Mouse (Mus musculus) forelimb bud, embryonic 11.5 days (tissue): ENCODE results near the gene Tom1.
A peak's percentile ranks its signal among the peaks of the same experiment; 100 is the strongest.

ENCODE experiments used
- DNase-seq: peaks from one replicate; pipeline ENCODE4 v3.0.0-alpha.2; 2012; ENCODE audit warnings: low read depth, low spot score

Gene Tom1

GRCm38 (mm10) chr8:75042171-75042570, 8.7 kb downstream of the Tom1 start:
- no peak for DNase-seq

GRCm38 (mm10) chr8:75042974-75043373, 9.5 kb downstream of the Tom1 start:
- no peak for DNase-seq

DNA sequence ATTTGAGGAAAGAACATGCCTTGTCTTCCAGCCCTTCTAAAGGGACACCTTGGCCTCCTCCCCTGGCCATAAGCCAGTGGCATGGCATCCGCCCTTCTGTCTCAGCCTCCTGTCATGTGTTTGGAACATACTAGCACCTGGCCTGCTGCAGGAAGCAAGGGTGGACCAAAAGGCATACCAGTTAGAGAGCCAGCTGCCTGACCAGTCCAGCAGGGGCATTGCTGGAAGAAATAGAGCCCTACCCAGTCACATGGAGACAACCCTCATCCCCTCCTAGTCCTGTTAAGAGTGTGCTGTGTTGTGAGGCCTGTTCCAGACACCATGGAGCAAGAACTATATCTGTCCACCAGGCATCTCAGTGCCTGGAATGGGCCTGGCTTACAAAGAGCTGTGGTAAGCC, 12.8 kb downstream of the Tom1 start:
- no peak for DNase-seq

DNA sequence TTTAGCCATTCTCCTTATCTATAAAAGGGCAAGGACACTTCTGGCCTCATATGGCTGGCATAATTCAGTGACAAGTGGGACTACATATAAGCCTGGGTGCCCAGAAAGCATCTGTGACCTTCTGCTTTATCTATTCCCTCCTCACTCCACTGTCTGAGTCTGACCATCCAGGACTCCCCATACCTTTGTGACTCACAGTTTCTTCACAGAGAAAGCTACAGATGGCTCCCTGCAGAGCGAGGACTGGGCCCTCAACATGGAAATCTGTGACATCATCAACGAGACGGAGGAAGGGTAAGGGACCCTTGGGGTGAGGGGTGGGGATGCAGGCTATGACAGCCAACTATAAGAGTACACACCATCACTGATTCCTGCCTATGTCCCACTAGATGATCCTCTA, 14.3 kb downstream of the Tom1 start:
- DNase-seq: no peak

- no peak for DNase-seq
These were observed 19.8 kb downstream of the Tom1 start for GRCm38 (mm10) chr8:75053342-75053741.

GRCm38 (mm10) chr8:75055673-75056072, 22.2 kb downstream of the Tom1 start:
- no peak for DNase-seq

- no peak for DNase-seq
These were observed 26.5 kb downstream of the Tom1 start for GRCm38 (mm10) chr8:75060022-75060421.

DNA sequence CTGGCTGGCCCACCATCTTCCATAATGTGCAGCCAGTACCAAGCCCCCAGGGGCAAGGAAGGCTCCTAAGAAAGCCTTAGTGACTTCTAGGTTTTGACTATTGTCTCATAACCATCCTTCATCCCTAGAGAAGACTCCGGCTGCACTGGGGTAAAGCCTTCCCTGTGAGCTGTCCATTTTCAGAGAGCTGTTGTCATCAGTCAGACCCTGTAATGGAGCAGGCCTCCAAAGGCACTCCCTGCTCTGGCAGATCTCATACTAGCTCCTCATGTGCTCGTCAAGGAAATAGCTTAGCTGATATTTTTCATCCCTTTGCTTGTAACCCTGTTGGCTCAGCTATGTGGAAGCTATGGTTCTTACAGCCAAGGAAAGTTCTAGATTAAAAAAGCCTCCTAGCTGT, 27.3 kb downstream of the Tom1 start:
- DNase-seq: no peak

DNA sequence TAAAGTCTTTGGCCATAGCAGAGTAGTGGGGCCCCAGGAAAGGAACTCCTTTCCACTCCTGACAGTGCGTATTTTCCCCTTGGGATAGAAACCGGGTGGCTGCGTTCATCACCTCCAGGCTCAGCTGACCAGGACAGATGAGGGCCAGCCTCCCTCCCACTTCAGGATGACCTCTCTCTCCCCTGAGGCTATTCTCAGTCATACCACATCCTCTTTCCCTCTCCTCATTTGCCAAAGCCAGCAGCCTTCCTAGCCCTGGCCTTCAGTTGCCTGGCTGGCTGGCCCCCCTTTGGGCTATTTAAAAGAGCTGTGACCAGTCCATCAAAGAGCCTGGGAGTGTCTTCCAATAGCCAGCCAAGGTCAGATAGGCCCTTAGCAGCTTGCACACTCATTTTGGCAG, 29.8 kb downstream of the Tom1 start:
- DNase-seq: no peak

DNA sequence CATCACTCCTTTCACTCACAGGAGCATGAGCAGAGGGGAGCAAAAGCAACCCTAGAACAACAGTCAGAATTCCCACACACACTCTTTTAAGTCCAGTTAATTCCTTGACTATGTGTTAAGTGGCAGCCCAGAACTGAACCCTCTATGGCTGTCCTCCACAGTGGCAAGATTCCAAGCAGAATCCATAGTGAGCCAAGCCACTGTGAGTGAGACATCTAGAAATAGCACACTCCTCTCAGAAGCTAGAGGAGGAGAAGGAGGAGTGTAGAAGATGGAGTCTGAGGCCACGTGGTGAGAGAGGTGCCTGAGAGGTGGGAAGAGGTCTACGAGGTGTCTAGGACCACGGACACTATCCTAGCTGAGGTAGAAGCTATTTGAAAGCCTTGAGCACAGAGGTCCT, 31.3 kb downstream of the Tom1 start:
- no peak for DNase-seq

DNA sequence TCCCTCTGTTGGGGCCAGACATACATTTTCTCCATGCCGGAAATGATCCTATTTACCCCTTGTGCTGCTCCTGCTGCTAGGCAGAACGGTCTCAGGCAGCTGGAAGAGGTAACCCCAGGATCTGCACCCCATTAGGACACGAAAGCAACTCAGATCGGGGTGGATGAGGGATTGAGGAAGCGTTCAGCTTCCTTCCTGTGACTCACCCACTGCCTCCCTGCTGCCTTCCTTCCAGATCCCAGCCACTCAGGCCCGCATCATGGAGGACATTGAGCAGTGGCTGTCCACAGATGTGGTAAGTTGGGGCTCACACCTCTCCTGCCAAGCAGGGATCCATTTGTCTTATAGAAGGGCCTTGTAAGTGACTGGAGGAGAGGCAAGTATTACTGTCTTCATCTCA, 33.8 kb downstream of the Tom1 start:
- no peak for DNase-seq

- no peak for DNase-seq
These were observed 36.8 kb downstream of the Tom1 start for GRCm38 (mm10) chr8:75070297-75070696.

GRCm38 (mm10) chr8:75071627-75072346, 38.3 kb downstream of the Tom1 start:
- DNase-seq: peak; percentile 85

- DNase-seq: no peak
These were observed 41.4 kb downstream of the Tom1 start for GRCm38 (mm10) chr8:75074876-75075275.

DNA sequence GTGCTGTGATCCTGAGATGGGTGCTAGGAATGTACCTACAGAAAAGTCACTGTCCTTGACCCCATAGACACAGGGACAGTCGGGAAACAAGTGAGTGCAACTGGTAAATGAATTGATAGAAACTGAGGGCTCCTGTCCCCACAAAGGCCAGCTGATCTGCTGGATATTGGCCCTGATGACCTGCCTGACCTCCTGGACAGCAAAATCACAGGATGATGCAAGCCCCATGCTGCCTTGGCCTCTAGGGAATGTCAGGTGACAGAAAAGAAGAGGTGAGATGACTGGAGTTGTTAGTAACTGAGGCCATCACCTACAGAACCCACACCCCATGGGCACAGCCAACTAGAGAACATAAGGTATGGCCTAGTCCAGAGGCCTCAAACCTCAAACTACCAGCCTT, 44.7 kb downstream of the Tom1 start:
- no peak for DNase-seq

GRCm38 (mm10) chr8:75078851-75079250, 45.3 kb downstream of the Tom1 start:
- no peak for DNase-seq

DNA sequence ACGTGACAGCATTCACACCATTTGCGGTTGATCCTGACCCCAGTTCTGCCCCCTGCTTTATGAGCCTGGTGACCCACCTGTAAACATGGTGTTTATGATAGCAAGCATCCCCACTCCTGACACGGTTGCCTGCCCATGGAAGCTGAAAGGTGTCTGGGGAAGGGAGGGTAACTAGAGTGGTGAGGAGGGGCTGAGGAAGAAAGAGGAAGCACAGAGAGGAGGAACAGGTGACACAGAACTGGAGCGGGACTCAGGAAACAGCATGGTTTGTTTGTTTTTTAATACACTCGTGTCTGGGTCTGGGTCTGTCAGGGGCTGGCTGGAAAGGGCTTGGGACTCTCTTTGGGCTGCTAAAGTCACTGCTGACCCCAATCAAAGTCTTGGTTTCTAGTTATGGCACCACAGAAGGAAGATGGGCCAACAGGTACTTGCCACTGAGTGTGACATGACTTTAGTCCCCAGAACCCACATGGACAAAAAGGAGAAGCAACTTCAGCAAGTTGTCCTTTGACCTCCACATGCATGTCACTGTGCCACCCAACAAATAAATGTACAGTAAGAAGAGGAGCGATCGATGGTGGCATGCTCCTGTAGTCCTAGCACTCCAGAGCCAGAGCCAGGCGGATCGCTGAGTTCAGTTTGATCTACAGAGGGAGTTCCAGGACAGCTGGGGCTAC, 48.0 kb downstream of the Tom1 start:
- DNase-seq: no peak

DNA sequence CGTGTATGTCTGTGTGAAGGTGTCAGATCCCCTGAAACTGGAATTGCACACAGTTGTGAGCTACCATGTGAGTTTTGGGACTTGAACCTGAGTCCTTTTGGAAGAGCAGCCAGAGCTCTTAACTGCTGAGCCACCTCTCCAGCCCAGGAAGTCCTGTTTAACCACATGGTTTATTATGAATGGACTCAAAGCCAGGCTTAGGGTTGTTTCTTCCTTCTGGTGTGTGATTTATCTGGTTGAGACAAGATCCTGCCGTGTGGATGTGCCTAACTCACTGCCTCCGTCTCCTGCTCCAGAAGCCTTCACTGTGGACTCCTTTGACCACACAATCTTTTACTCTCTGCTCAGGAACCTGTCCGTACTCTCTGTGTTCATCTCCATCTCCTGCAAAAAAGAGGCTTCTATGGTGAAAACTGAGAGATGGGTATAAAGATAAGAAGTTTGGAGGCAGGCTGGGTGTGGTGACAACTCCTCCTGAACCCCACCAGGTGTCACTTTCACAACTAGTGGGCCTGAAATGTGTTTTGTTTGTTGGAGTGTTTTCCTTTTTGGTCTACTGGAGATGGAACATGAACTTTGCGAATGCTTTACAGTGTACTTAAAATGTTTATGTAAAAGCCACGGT, 48.8 kb downstream of the Tom1 start:
- no peak for DNase-seq

GRCm38 (mm10) chr8:75083846-75084245, 50.3 kb downstream of the Tom1 start:
- peak; percentile 97 for DNase-seq

GRCm38 (mm10) chr8:75084382-75085064, 51.0 kb downstream of the Tom1 start:
- no peak for DNase-seq

DNA sequence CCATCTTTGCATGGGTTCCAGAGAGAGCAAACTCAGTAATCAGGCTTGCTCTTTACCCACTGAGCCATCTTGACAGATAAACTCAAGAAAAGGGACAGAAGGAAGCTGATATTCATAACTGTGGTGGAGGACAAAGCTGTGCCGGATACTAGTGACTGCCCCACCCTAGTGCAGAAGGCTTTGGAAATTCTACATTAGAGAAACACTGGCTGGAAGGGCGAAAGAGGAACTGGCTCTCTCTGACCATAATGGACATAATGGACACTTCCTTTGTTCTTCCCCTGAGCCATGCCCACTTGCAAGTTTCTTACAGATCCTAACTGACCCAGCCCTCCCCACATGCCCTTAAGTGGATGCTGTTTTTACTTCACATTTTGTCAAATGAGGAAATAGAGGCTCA, 52.5 kb downstream of the Tom1 start:
- no peak for DNase-seq

DNA sequence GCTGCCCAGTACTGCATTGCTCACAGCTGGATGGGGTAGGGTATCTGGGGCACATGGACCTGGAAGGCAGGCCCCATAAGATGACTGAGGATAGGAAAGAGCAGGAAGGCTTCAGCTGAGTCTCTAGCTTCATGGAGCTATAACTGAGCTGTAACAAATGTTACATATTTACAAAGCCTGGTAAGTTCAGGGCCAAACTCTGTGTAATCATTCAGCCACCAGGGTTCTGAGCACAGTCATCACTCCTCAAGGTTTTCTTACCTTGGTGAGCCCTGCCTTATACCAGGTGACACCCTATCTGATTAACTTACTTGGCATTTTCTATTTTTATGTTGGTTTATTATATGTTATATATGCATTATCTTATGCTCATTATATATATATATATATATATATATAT, 53.6 kb downstream of the Tom1 start:
- DNase-seq: no peak
